Mouse (Mus musculus) CD4-positive, CD25-positive, alpha-beta regulatory T cell, adult 4 months (primary cell): ENCODE measurements around the gene Pih1d2. TPM values are rescaled to one million over a fixed set of nuclear protein-coding genes. Genes with fewer than 3 reads are reported as not detected.
"Not testable (repeated sequence)": the region's sequence is repeated elsewhere in the genome, so short reads cannot be mapped to it uniquely, and the experiment has no call there.

Source experiments
- ATAC-seq: one replicate; pipeline ENCODE4 v1.8.0; 2017
- polyA plus RNA-seq, 2 experiments: library from polyadenylated mRNA; unstranded; fragments of 100-300 nt; shearing (Covaris generic); gene quantifications; one replicate each; pipeline ENCODE4 v1.2.1; 2017

Gene Pih1d2
- polyA plus RNA-seq, 2 experiments from 2014 or later: 0.38 to 0.56 TPM

- ATAC-seq: not testable (repeated sequence)
These were observed 13.8 kb downstream of the Pih1d2 start for GRCm38 (mm10) chr9:50630903-50631302.

- ATAC-seq: no peak
These were observed 15.0 kb downstream of the Pih1d2 start for GRCm38 (mm10) chr9:50632016-50632688.

GRCm38 (mm10) chr9:50633059-50633458 is 15.9 kb downstream of the Pih1d2 start:
- ATAC-seq: no peak

GRCm38 (mm10) chr9:50634270-50634669 is 17.1 kb downstream of the Pih1d2 start:
- no peak for ATAC-seq

- ATAC-seq: no peak
These were observed 29.8 kb downstream of the Pih1d2 start for GRCm38 (mm10) chr9:50646826-50647370.

GRCm38 (mm10) chr9:50650503-50650902 is 33.4 kb downstream of the Pih1d2 start:
- no peak for ATAC-seq

- no peak for ATAC-seq
These were observed 41.3 kb downstream of the Pih1d2 start for GRCm38 (mm10) chr9:50658391-50658790.

GRCm38 (mm10) chr9:50658941-50659388 is 41.8 kb downstream of the Pih1d2 start:
- peak; percentile 23 for ATAC-seq

GRCm38 (mm10) chr9:50659392-50660217 is 42.5 kb downstream of the Pih1d2 start, which contains the start of gene Dlat:
Gene Dlat (minus strand): TSS chr9:50659780.
- peak; percentile 85 for ATAC-seq

GRCm38 (mm10) chr9:50660431-50660830 is 43.3 kb downstream of the Pih1d2 start:
- ATAC-seq: peak; percentile 20

- ATAC-seq: no peak
These were observed 47.7 kb downstream of the Pih1d2 start for GRCm38 (mm10) chr9:50664826-50665225.

- no peak for ATAC-seq
These were observed 49.3 kb downstream of the Pih1d2 start for GRCm38 (mm10) chr9:50666442-50666841.

GRCm38 (mm10) chr9:50667579-50668498 is 50.7 kb downstream of the Pih1d2 start:
- ATAC-seq: no peak

- ATAC-seq: peak; percentile 85
These were observed 53.6 kb downstream of the Pih1d2 start for GRCm38 (mm10) chr9:50670690-50671089.

Other genes starting within 250 kb of the Pih1d2 start
- under 1 TPM in 1 of 2 experiments, not detected in 1; 0.48 TPM for gene Plet1, start 122.8 kb upstream of the Pih1d2 start, polyA plus RNA-seq
- gene Pts, start 88.6 kb upstream of the Pih1d2 start, polyA plus RNA-seq: 100 to 1,000 TPM; 104 to 120 TPM
- gene Il18, start 62.5 kb upstream of the Pih1d2 start, polyA plus RNA-seq: 1 to 10 TPM; 6.1 to 7.4 TPM
- 1 to 10 TPM in 1 of 2 experiments, under 1 TPM in 1; 0.15 to 2.1 TPM for gene Bco2, start 62.1 kb upstream of the Pih1d2 start, polyA plus RNA-seq
- not detected for gene Tex12, start 56.0 kb upstream of the Pih1d2 start, polyA plus RNA-seq
- 100 to 1,000 TPM; 152 to 183 TPM for gene Sdhd, start 13.5 kb upstream of the Pih1d2 start, polyA plus RNA-seq
- gene Timm8b, start 13.4 kb upstream of the Pih1d2 start, polyA plus RNA-seq: 100 to 1,000 TPM in 1 of 2 experiments, 10 to 100 TPM in 1; 82.9 to 101 TPM
- gene Nkapd1, start 143 bp downstream of the Pih1d2 start, polyA plus RNA-seq: 10 to 100 TPM; 15.1 to 17.0 TPM
- 10 to 100 TPM; 13.4 to 13.6 TPM for gene Dlat, start 42.5 kb downstream of the Pih1d2 start, polyA plus RNA-seq
- gene Dixdc1, start 122.2 kb downstream of the Pih1d2 start, polyA plus RNA-seq: under 1 TPM in 1 of 2 experiments, not detected in 1; 0.19 TPM
- gene 2310030G06Rik, start 129.2 kb downstream of the Pih1d2 start, polyA plus RNA-seq: not detected
- gene Cryab, start 134.0 kb downstream of the Pih1d2 start, polyA plus RNA-seq: not detected
- not detected for gene Hspb2, start 135.0 kb downstream of the Pih1d2 start, polyA plus RNA-seq
- gene Fdxacb1, start 150.9 kb downstream of the Pih1d2 start, polyA plus RNA-seq: 10 to 100 TPM in 1 of 2 experiments, 1 to 10 TPM in 1; 6.5 to 17.9 TPM
- 1 to 10 TPM; 9.2 to 9.9 TPM for gene Alg9, start 157.7 kb downstream of the Pih1d2 start, polyA plus RNA-seq
- 10 to 100 TPM; 18.2 to 23.2 TPM for gene 1110032A03Rik, start 158.2 kb downstream of the Pih1d2 start, polyA plus RNA-seq
- 10 to 100 TPM; 58.6 to 79.7 TPM for gene Ppp2r1b, start 228.0 kb downstream of the Pih1d2 start, polyA plus RNA-seq